Mouse (Mus musculus) hematopoietic stem cell, adult 5-6 weeks (primary cell): ENCODE data around the gene Efcab8. TPM values are rescaled to one million over a fixed set of nuclear protein-coding genes. Genes with fewer than 3 reads are reported as not detected.
"Not testable (repeated sequence)": the region's sequence is repeated elsewhere in the genome, so short reads cannot be mapped to it uniquely, and the experiment has no call there.

Source experiments
- ATAC-seq, 2 experiments: fragments of 125-278 bp in 1 of 2; replicated peaks in 1 of 2; 2 replicates each; pipeline ENCODE4 v1.8.0; 2016 to 2017; ENCODE audit warnings: inconsistent platforms in 2 of 2, mild to moderate bottlenecking in 2 of 2, moderate number of reproducible peaks in 2 of 2, low read depth in 1 of 2, moderate TSS enrichment in 1 of 2; ENCODE audit not compliant: low FRiP score in 2 of 2, poor library complexity in 2 of 2, severe bottlenecking in 2 of 2, insufficient read depth in 1 of 2, low TSS enrichment in 1 of 2
- total RNA-seq: library from RNA; stranded (forward); fragments of 172-1452, 232-1000 nt; gene quantifications from 2 replicates; pipeline ENCODE4 v1.2.3, GENCODE M21; 2017

Gene Efcab8
- total RNA-seq, 1 experiment from 2014 or later: not detected

- no peak for ATAC-seq
These were observed 28.4 kb downstream of the Efcab8 start for GRCm38 (mm10) chr2:153808146-153808545.

- no peak for ATAC-seq
These were observed 29.1 kb downstream of the Efcab8 start for GRCm38 (mm10) chr2:153808841-153809240.

- no peak for ATAC-seq
These were observed 30.2 kb downstream of the Efcab8 start for GRCm38 (mm10) chr2:153809921-153810320.

- ATAC-seq: no peak
These were observed 42.3 kb downstream of the Efcab8 start for GRCm38 (mm10) chr2:153822005-153822543.

GRCm38 (mm10) chr2:153824593-153824992 lies 44.9 kb downstream of the Efcab8 start:
- no peak for ATAC-seq

- ATAC-seq: not testable (repeated sequence)
These were observed 46.2 kb downstream of the Efcab8 start for GRCm38 (mm10) chr2:153825900-153826299.

- peak; percentile 37 to 56; a peak in 3 of 4 replicates for ATAC-seq
These were observed 47.6 kb downstream of the Efcab8 start for GRCm38 (mm10) chr2:153827171-153827830.

- no peak for ATAC-seq
These were observed 49.0 kb downstream of the Efcab8 start for GRCm38 (mm10) chr2:153828704-153829103.

- ATAC-seq: no peak
These were observed 53.6 kb downstream of the Efcab8 start for GRCm38 (mm10) chr2:153833291-153833690.

GRCm38 (mm10) chr2:153842854-153843253 lies 63.1 kb downstream of the Efcab8 start:
- ATAC-seq: no peak

GRCm38 (mm10) chr2:153848389-153848788 lies 68.7 kb downstream of the Efcab8 start:
- no peak for ATAC-seq

GRCm38 (mm10) chr2:153850351-153851029 lies 70.8 kb downstream of the Efcab8 start:
- peak in 1 of 2 experiments; percentile 65; a peak in 3 of 4 replicates for ATAC-seq

GRCm38 (mm10) chr2:153851030-153851360 lies 71.3 kb downstream of the Efcab8 start:
- peak; percentile 74 to 83 for ATAC-seq

- ATAC-seq: no peak
These were observed 73.8 kb downstream of the Efcab8 start for GRCm38 (mm10) chr2:153853544-153853943.

- no peak for ATAC-seq
These were observed 79.8 kb downstream of the Efcab8 start for GRCm38 (mm10) chr2:153859581-153859980.

GRCm38 (mm10) chr2:153860315-153860714 lies 80.6 kb downstream of the Efcab8 start:
- ATAC-seq: no peak

GRCm38 (mm10) chr2:153860715-153861114 lies 81.0 kb downstream of the Efcab8 start:
- no peak for ATAC-seq

GRCm38 (mm10) chr2:153861960-153862359 lies 82.2 kb downstream of the Efcab8 start:
- no peak for ATAC-seq

- no peak for ATAC-seq
These were observed 91.3 kb downstream of the Efcab8 start, which contains the start of gene Sun5 for GRCm38 (mm10) chr2:153870984-153871383. TSS of gene Sun5 (minus strand) at chr2:153871084.
